Mouse (Mus musculus) CH12.LX (cell line): ENCODE data around the gene P3h2.

Experiments
- CTCF ChIP-seq, 2 experiments: IDR thresholded peaks in 1 of 2; conservative IDR thresholded peaks in 1 of 2; 2 replicates each; pipeline ENCODE4 v1.5.1; 2011 to 2012; ENCODE audit warnings: low read depth in 2 of 2, low read length in 2 of 2, improper control_type of control experiment in 1 of 2, inconsistent platforms in 1 of 2, mild to moderate bottlenecking in 1 of 2, moderate library complexity in 1 of 2
- E2F4 ChIP-seq: IDR thresholded peaks from 2 replicates; pipeline ENCODE4 v1.6.1; 2011; ENCODE audit warnings: low read depth, low read length, improper control_type of control experiment; ENCODE audit not compliant: insufficient replicate concordance
- ELF1 ChIP-seq: IDR thresholded peaks from 2 replicates; pipeline ENCODE4 v1.6.1; 2014; ENCODE audit warnings: low read depth, mild to moderate bottlenecking, inconsistent platforms, low read length, improper control_type of control experiment
- EP300 ChIP-seq: IDR thresholded peaks from 2 replicates; pipeline ENCODE4 v1.6.1; 2011; ENCODE audit warnings: low read length, improper control_type of control experiment
- KAT2A ChIP-seq: IDR thresholded peaks from 2 replicates; pipeline ENCODE4 v1.6.1; 2012; ENCODE audit warnings: low read length, improper control_type of control experiment, inconsistent platforms; ENCODE audit not compliant: insufficient replicate concordance
- MAZ ChIP-seq: IDR thresholded peaks from 2 replicates; pipeline ENCODE4 v1.6.1; 2012; ENCODE audit warnings: low read depth, mild to moderate bottlenecking, inconsistent platforms, low read length, improper control_type of control experiment, moderate library complexity
- MXI1 ChIP-seq: IDR thresholded peaks from 2 replicates; pipeline ENCODE4 v1.6.1; 2011; ENCODE audit warnings: mild to moderate bottlenecking, low read depth, low read length, improper control_type of control experiment
- MYC ChIP-seq: IDR thresholded peaks from 2 replicates; pipeline ENCODE4 v1.6.1; 2011; ENCODE audit warnings: low read depth, mild to moderate bottlenecking, improper control_type of control experiment, low read length
- POLR2A ChIP-seq: IDR thresholded peaks from 2 replicates; pipeline ENCODE4 v1.6.1; 2011; ENCODE audit warnings: low read depth, mild to moderate bottlenecking, improper control_type of control experiment, low read length
- SIN3A ChIP-seq: IDR thresholded peaks from 2 replicates; pipeline ENCODE4 v1.6.1; 2012; ENCODE audit warnings: low read length, improper control_type of control experiment, inconsistent platforms
- USF1 ChIP-seq: IDR thresholded peaks from 2 replicates; pipeline ENCODE4 v1.6.1; 2014; ENCODE audit warnings: low read depth, mild to moderate bottlenecking, inconsistent platforms, low read length, improper control_type of control experiment
- ZMIZ1 ChIP-seq: IDR thresholded peaks from 2 replicates; pipeline ENCODE4 v1.6.1; 2012; ENCODE audit warnings: low read depth, mild to moderate bottlenecking, inconsistent platforms, low read length, improper control_type of control experiment
- ZNF384 ChIP-seq: IDR thresholded peaks from 2 replicates; pipeline ENCODE4 v1.6.1; 2012; ENCODE audit warnings: low read depth, low read length, improper control_type of control experiment, inconsistent platforms

- TF ChIP-seq MAZ: no peak
- no peak for TF ChIP-seq USF1
- no peak for TF ChIP-seq SIN3A
- TF ChIP-seq EP300: no peak
- TF ChIP-seq CTCF (conservative IDR thresholded peaks at IDR 0.05 in 1 of 2, IDR thresholded peaks at IDR 0.05 in 1 of 2; ENCODE audit: low read depth in 2 of 2, low read length in 2 of 2): no peak
- TF ChIP-seq POLR2A: no peak
- no peak for TF ChIP-seq KAT2A
- no peak for TF ChIP-seq ELF1
- no peak for TF ChIP-seq ZMIZ1
- TF ChIP-seq MYC: no peak
- TF ChIP-seq ZNF384: no peak
- TF ChIP-seq E2F4: no peak
- TF ChIP-seq MXI1: no peak
Measured at GRCm38 (mm10) chr16:25956831-25957230, 148.8 kb downstream of the P3h2 start.
